Mouse (Mus musculus) limb, embryonic 14.5 days (tissue): ENCODE data around the gene Ccnf. TPM values are rescaled to one million over a fixed set of nuclear protein-coding genes. Genes with fewer than 3 reads are reported as not detected.

Experiments
- ATAC-seq: fragments of 200-750 bp; cut with Nextera tagmentation; 2 replicates; pipeline ENCODE4 v1.8.0; 2017; ENCODE audit warnings: low read depth, moderate number of reproducible peaks, moderate TSS enrichment; ENCODE audit not compliant: low FRiP score
- DNase-seq: peaks from one replicate; pipeline ENCODE4 v3.0.0-alpha.2; 2015; ENCODE audit warnings: low spot score
- H3K27ac ChIP-seq: fragments of 300-500 bp; sonication (generic); replicated peaks from 2 replicates; pipeline ENCODE4 v1.5.1; 2014; ENCODE audit warnings: low read depth, mild to moderate bottlenecking, low read length, moderate library complexity, mixed read lengths
- H3K27me3 ChIP-seq: fragments of 300-500 bp; sonication (generic); 2 replicates; pipeline ENCODE4 v1.6.1; 2014; ENCODE audit warnings: low read length, mixed read lengths; ENCODE audit not compliant: control insufficient read depth, insufficient read depth
- H3K36me3 ChIP-seq: fragments of 300-500 bp; sonication (generic); 2 replicates; pipeline ENCODE4 v1.6.1; 2014; ENCODE audit warnings: mild to moderate bottlenecking, low read length, moderate library complexity, mixed read lengths; ENCODE audit not compliant: control insufficient read depth, insufficient read depth
- H3K4me1 ChIP-seq: fragments of 300-500 bp; sonication (generic); 2 replicates; pipeline ENCODE4 v1.6.1; 2014; ENCODE audit warnings: antibody characterized with exemption, low read length, mixed read lengths; ENCODE audit not compliant: control insufficient read depth, insufficient read depth
- H3K4me2 ChIP-seq: fragments of 300-500 bp; sonication (generic); replicated peaks from 2 replicates; pipeline ENCODE4 v1.6.1; 2014; ENCODE audit warnings: low read depth, mild to moderate bottlenecking, low read length, moderate library complexity; ENCODE audit not compliant: severe bottlenecking
- H3K4me3 ChIP-seq: fragments of 300-500 bp; sonication (generic); replicated peaks from 2 replicates; pipeline ENCODE4 v1.5.1; 2014; ENCODE audit warnings: low read length
- H3K9ac ChIP-seq: fragments of 300-500 bp; sonication (generic); 2 replicates; pipeline ENCODE4 v1.6.1; 2014; ENCODE audit warnings: mild to moderate bottlenecking, low read depth, low read length, moderate library complexity; ENCODE audit not compliant: severe bottlenecking
- H3K9me3 ChIP-seq: fragments of 300-500 bp; sonication (generic); 2 replicates; pipeline ENCODE4 v1.6.1; 2016; ENCODE audit warnings: low read length; ENCODE audit not compliant: control insufficient read depth
- POLR2A ChIP-seq: fragments of 200-500 bp; IDR thresholded peaks from 2 replicates; pipeline ENCODE4 v1.8.0; 2012; ENCODE audit warnings: inconsistent platforms, mild to moderate bottlenecking, moderate library complexity, borderline replicate concordance; ENCODE audit not compliant: insufficient read depth, insufficient read length; ENCODE audit errors: extremely low read depth
- WGBS: fragments of 180-500 bp; shearing (Covaris S2); extraction: QIAGEN DNeasy Blood & Tissue Kit; methylation state at CpG from one replicate; pipeline ENCODE4 v1.1.7; 2014; 5-methylcytosine and 5-hydroxymethylcytosine counted together
- polyA plus RNA-seq, 2 experiments: library from polyadenylated mRNA; depleted of rRNA in 1 of 2; stranded (reverse) in 1 of 2; unstranded in 1 of 2; fragments of >200 nt; fragmentation: Nextera tagmentation in 1 of 2; extraction: Ambion mirVana in 1 of 2; gene quantifications; 2 replicates each; pipeline versions ENCODE4 v1.2.1 to v1.2.3; 2012 to 2014

Ccnf gene
- polyA plus RNA-seq, 2 experiments, result 36.6 to 41.8 TPM

DNA sequence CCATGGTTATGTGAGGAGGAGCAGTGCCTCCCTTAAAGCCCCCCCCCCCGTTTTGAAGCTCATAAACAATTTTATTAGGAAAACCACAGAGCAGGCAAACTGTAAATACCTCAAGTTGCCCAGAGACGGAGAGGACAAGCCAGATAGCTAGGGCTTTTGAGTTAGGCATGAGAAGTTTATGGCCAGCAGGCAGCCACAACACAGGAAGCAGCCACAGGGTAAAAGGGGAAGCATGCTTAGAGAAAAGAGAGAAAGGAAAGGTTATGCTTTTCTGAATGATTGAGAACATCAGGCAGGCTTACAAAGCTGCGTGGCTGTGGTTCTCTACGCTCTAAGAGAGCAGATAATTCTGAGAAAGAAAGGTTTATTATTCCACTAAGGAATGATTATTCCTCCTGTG lies 9.2 kb upstream of the Ccnf start:
- Histone ChIP-seq H3K36me3 (no peaks in the 10 kb centered on the region), H3K9me3 (no peaks in the 10 kb centered on the region), H3K27me3 (no peaks in the 10 kb centered on the region), H3K4me1 (0 out of 2 replicates have a peak, but pooled peaks cover 2% of the 10 kb centered on the region), H3K4me2 (no peak overlapping the region), H3K27ac (no peak overlapping the region), H3K9ac (no peak overlapping the region), H3K4me3 (no peak overlapping the region)
- DNase-seq (no peak), ATAC-seq (no peak)
- TF ChIP-seq POLR2A, result no peak
- 29% methylated on average over 4 of the region's 4 CpGs for WGBS

DNA sequence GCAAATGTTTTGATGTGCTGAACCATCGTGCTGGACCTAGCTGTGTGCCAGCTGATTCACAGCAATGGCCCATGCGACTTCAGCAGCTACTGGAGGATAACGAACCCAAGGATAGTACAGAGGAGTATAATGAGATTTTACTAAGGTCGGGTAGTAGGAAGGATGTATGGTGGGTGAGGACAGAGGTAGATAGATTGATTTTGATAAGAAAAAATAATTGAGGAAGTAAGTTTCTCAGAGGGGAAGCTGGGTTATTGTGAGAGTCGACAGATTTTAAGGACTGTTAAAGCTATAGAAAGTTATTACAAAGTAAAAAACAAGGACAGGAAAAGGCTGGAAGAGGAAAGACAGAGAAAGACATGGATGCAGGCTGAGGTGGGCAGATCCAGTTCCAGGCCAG lies 8.4 kb upstream of the Ccnf start:
- Histone ChIP-seq H3K36me3 (no peaks in the 10 kb centered on the region), H3K27ac (no peak overlapping the region), H3K4me2 (no peak overlapping the region), H3K27me3 (no peaks in the 10 kb centered on the region), H3K9me3 (no peaks in the 10 kb centered on the region), H3K4me1 (0 out of 2 replicates have a peak, but pooled peaks cover 2% of the 10 kb centered on the region), H3K4me3 (no peak overlapping the region), H3K9ac (no peak overlapping the region)
- no peak for TF ChIP-seq POLR2A
- DNase-seq, result no peak
- no peak for ATAC-seq
- 45% methylated on average over 5 of the region's 5 CpGs for WGBS

DNA sequence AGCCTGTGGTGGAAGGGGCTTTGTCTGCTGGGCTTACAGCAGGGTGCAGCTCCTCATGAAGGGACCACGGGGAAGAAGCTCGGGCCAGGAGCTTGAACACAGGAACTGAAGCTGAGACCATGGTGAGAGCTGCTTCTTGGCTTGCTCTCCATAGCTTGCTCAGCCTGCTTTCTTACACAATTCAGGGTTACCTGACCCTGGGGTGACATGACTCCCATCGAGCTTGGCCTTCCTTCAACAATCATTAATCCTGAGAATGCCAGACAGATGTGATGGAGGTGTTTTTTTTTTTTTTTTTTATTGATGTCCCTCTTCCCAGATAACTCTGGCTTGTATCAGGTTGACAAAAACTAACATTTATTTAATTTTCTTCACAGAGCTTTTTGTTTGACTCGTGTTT lies 7.7 kb upstream of the Ccnf start:
- Histone ChIP-seq H3K4me2 (no peak overlapping the region), H3K9me3 (no peaks in the 10 kb centered on the region), H3K4me3 (no peak overlapping the region), H3K9ac (no peak overlapping the region), H3K36me3 (no peaks in the 10 kb centered on the region), H3K4me1 (0 out of 2 replicates have a peak, but pooled peaks cover 2% of the 10 kb centered on the region), H3K27ac (no peak overlapping the region), H3K27me3 (no peaks in the 10 kb centered on the region)
- 62% methylated on average over 4 of the region's 4 CpGs for WGBS
- TF ChIP-seq POLR2A, result no peak
- DNase-seq (no peak), ATAC-seq (no peak)

DNA sequence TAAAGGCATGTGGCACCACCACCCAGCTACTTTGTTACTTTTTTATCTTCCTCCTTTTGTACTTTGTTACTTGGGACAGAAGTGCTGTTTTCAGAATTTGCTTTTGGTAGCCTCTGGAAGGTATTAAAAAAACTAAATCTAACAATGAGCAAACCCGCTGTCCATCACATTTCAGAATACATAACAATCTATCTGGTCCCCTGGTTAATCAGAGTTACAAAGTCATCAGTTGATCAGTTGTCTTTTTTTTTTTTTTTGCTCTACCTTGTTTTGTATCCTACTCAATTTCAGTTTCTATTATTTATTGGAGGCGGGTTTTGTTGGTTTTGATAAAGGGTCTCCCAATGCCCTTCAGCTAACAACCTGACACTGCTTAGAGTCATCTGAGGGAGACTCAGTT lies 1.0 kb upstream of the Ccnf start:
- Histone ChIP-seq H3K9ac (no peak overlapping the region), H3K4me2 (peak overlapping the region; percentile 72; the same call in 1 of the 2 replicates), H3K27ac (no peak overlapping the region), H3K27me3 (no peaks in the 10 kb centered on the region), H3K4me1 (peaks cover 9% of the 10 kb centered on the region; the same call in 1 of the 2 replicates), H3K36me3 (peaks cover 16% of the 10 kb centered on the region), H3K9me3 (no peaks in the 10 kb centered on the region), H3K4me3 (no peak overlapping the region)
- ATAC-seq, result no peak
- TF ChIP-seq POLR2A, result no peak
- 93% methylated on average over 2 of the region's 2 CpGs for WGBS
- no peak for DNase-seq

DNA sequence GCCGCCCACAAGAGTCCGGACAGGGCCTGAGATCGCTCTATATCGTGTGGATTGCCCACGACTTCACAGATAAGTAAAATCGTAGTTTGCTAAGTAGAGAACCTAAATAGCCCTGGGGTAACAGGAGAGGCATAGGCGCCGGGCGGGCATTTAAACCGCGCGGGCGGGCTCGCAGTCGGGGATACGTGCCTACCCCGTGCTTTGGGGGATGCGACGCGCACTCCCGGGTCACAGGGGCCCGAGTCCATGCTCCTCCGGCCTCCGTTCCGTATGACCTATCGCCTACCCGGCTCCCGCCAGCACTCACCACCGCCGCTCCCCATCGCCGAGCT lies 330 bp downstream of the Ccnf start:
- Histone ChIP-seq H3K27me3 (no peaks in the 10 kb centered on the region), H3K4me1 (peaks cover 9% of the 10 kb centered on the region; the same call in 1 of the 2 replicates), H3K4me3 (peak overlapping the region; percentile 76), H3K9ac (peak overlapping the region; percentile 77), H3K9me3 (no peaks in the 10 kb centered on the region), H3K36me3 (peaks cover 25% of the 10 kb centered on the region), H3K27ac (peak overlapping the region; percentile 38; the same call in 1 of the 2 replicates), H3K4me2 (peak overlapping the region; percentile 72)
- ATAC-seq (no peak; the same call in 1 of the 2 replicates), DNase-seq (no peak)
- under 1% methylated on average over 29 of the region's 32 CpGs for WGBS
- TF ChIP-seq POLR2A, result no peak

DNA sequence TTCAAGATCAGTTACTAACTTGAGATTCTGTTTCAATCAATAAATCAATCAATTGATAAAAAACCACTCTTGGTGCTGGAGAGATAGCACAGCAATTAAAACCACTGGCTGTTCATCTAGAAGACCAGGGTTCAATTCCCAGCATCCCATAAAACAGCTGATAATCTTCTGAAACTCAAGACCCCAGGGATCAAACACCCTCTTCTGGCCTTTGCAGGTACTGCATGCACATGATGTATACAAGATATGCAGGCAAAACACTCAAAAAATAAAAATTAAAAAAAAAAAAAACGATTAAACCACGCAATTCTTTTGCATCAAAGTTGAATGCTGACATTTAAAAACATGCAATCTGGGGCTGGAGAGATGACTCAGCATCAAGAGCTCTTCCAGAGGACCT lies 2.6 kb downstream of the Ccnf start:
- H3K9me3 ChIP-seq, result peaks cover 7% of the 10 kb centered on the region; the same call in 1 of the 2 replicates
- peaks cover 9% of the 10 kb centered on the region; the same call in 1 of the 2 replicates for H3K4me1 ChIP-seq
- no peak overlapping the region for H3K27ac ChIP-seq
- ATAC-seq (no peak), DNase-seq (no peak)
- no peaks in the 10 kb centered on the region for H3K27me3 ChIP-seq
- H3K4me3 ChIP-seq, result no peak overlapping the region
- H3K4me2 ChIP-seq, result no peak overlapping the region
- peaks cover 43% of the 10 kb centered on the region for H3K36me3 ChIP-seq
- TF ChIP-seq POLR2A, result no peak
- no peak overlapping the region for H3K9ac ChIP-seq
- 97% methylated on average over 2 of the region's 2 CpGs for WGBS
